Mouse (Mus musculus) small intestine, adult 2 months (tissue): Measurements from ENCODE around the gene As3mt. TPM values are rescaled to one million over a fixed set of nuclear protein-coding genes. Genes with fewer than 3 reads are reported as not detected.
A peak's percentile ranks its signal among the peaks of the same experiment; 100 is the strongest.

Experiments used
- H3K27ac ChIP-seq: fragments of 200-500 bp; 2 replicates; pipeline ENCODE4 v1.5.1; 2012; ENCODE audit warnings: low read depth, low read length, control low read depth, inconsistent platforms; ENCODE audit not compliant: insufficient read depth
- H3K27me3 ChIP-seq: fragments of 200-500 bp; 2 replicates; pipeline ENCODE4 v1.6.1; 2012; ENCODE audit warnings: mild to moderate bottlenecking, moderate library complexity, low read length, inconsistent platforms; ENCODE audit not compliant: control insufficient read depth, insufficient read depth
- H3K36me3 ChIP-seq: fragments of 200-500 bp; 2 replicates; pipeline ENCODE4 v1.6.1; 2012; ENCODE audit warnings: mild to moderate bottlenecking, low read length, control low read depth, inconsistent platforms; ENCODE audit not compliant: control insufficient read depth, insufficient read depth
- H3K4me1 ChIP-seq: fragments of 200-500 bp; 2 replicates; pipeline ENCODE4 v1.6.1; 2012; ENCODE audit warnings: low read length, inconsistent platforms, mixed read lengths; ENCODE audit not compliant: control insufficient read depth, insufficient read depth, insufficient read length
- H3K4me3 ChIP-seq: fragments of 200-500 bp; 2 replicates; pipeline ENCODE4 v1.5.1; 2012; ENCODE audit warnings: low read depth, mild to moderate bottlenecking, control low read depth, inconsistent platforms, low read length, moderate library complexity
- CTCF ChIP-seq: fragments of 200-500 bp; IDR thresholded peaks from 2 replicates; pipeline ENCODE4 v1.5.1; 2012; ENCODE audit warnings: low read depth, mild to moderate bottlenecking, control low read depth, inconsistent platforms, low read length, moderate library complexity, mixed read lengths; ENCODE audit not compliant: insufficient replicate concordance, insufficient read length; ENCODE audit errors: extremely low read depth
- POLR2A ChIP-seq: fragments of 200-500 bp; IDR thresholded peaks from 2 replicates; pipeline ENCODE4 v1.6.1; 2012; ENCODE audit warnings: low read depth, mild to moderate bottlenecking, control low read depth, inconsistent platforms, low read length, moderate library complexity
- WGBS: fragments of 180-500 bp; shearing (Covaris S2); methylation state at CpG from one replicate; pipeline ENCODE4 v1.1.7; 2018; 5-methylcytosine and 5-hydroxymethylcytosine counted together
- polyA plus RNA-seq: library from polyadenylated mRNA; depleted of rRNA; stranded (reverse); fragments of >200 nt; gene quantifications from 2 replicates; pipeline ENCODE4 v1.2.3, GENCODE M21; 2012; rRNA removed

The As3mt gene
- 3.4 and 10.3 TPM in 2 replicates for polyA plus RNA-seq

DNA sequence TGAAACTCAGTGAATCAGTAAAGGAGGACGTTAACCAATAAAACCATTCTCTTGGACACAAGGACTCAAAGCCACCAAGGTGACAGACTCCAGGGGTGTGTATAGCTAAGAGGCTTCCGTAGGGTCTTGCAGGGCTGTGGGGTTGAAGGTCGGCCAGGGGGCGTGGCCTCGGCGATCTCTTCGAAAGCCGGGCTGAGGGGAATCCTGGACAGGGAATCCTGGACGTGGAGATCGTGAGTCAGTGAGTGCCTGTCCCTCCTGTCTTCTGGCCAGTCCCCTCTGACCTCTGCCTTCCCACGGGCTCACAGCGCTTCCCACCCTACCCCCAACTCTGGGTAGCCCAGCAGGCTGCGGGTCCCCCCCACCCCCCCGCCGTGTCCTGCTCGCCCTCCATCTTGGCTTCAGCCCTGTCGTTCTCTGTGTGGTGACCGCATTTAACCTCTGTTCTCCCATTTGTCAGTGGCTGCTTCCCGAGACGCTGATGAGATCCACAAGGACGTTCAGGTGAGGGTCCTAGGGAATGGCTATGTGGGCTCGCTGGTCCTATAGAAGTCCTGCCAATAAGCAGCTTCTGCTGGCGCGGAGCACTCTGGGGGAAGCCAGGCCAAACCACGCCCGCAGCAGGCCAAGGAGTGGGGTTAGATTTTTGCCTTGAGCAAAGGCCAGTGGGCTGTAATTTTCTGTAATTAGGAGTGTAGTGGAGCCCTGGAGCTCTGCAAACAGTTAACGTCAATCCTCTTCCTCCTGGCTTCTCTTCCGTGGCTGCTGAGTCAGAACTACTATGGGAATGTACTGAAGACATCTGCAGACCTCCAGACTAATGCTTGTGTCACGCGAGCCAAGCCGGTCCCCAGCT lies at the start of gene As3mt:
Gene As3mt (plus strand): TSS at position 163 of the 856 bp plus-strand sequence.
- Histone ChIP-seq H3K4me3 (peak within 1 kb of the TSS; percentile 74), H3K27ac (peak within 1 kb of the TSS; percentile 63), H3K27me3 (no peaks in the 10 kb centered on the region), H3K4me1 (peaks cover 10% of the 10 kb centered on the region; the same call in 1 of the 2 replicates), H3K36me3 (peaks cover 7% of the 10 kb centered on the region)
- WGBS: 4% methylated on average over 31 of the region's 31 CpGs
- TF ChIP-seq POLR2A: no peak
- no peak for TF ChIP-seq CTCF

GRCm38 (mm10) chr19:46658348-46658747 lies 48.9 kb upstream of the As3mt start:
- peaks cover 6% of the 10 kb centered on the region; the same call in 1 of the 2 replicates for H3K4me1 ChIP-seq
- no peak for TF ChIP-seq POLR2A
- no peak for TF ChIP-seq CTCF
- H3K27me3 ChIP-seq: no peaks in the 10 kb centered on the region
- H3K4me3 ChIP-seq: no peak overlapping the region
- H3K27ac ChIP-seq: no peak overlapping the region
- H3K36me3 ChIP-seq: peaks cover 35% of the 10 kb centered on the region
- 88% methylated on average over 7 of the region's 7 CpGs for WGBS

DNA sequence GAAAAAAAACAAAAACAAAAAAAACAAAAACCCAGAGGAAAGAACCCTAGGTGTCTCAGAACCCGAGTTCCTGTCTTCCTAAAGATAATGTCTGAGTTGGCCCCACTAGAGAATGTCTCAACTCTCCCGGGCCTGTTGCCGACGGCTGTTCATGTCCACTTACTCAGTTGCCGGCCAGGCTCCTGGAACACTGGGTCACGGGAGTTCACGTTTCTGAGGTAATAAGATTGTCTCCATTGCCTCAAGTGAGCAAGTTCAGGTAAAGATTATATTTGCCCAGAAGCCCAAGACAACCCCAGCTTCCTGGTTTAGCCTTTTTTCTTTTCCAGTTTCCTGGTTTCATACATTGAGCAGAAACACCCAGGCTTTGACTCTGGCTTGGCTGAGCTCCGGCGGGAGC lies 48.4 kb upstream of the As3mt start:
- peaks cover 6% of the 10 kb centered on the region; the same call in 1 of the 2 replicates for H3K4me1 ChIP-seq
- H3K27me3 ChIP-seq: no peaks in the 10 kb centered on the region
- H3K36me3 ChIP-seq: peaks cover 30% of the 10 kb centered on the region
- 23% methylated on average over 9 of the region's 9 CpGs for WGBS
- no peak overlapping the region for H3K4me3 ChIP-seq
- TF ChIP-seq CTCF: no peak
- TF ChIP-seq POLR2A: no peak
- H3K27ac ChIP-seq: no peak overlapping the region

DNA sequence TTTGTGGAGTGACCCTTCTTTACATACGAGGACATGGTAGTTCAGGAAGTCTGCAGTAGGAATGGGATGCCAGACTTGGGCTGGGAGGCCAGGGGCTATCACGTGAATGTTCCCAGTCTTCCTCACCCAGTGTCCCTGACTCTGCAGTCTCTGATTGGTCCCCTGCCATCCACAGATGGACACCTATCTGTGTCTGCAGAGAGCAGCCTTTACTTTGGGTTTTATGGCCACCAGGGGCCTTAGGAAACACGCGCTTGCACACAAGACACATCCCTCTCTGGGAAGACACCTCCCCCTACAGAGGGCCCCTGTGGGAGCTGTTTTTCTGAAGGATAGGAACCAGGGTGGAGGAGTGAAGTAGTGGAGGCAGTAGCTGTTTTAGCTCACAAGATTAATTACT lies 45.7 kb upstream of the As3mt start:
- TF ChIP-seq POLR2A: no peak
- no peak for TF ChIP-seq CTCF
- Histone ChIP-seq H3K27ac (no peak overlapping the region), H3K4me1 (peaks cover 6% of the 10 kb centered on the region; the same call in 1 of the 2 replicates), H3K27me3 (no peaks in the 10 kb centered on the region), H3K4me3 (no peak overlapping the region), H3K36me3 (peaks cover 6% of the 10 kb centered on the region; the same call in 1 of the 2 replicates)
- WGBS: 58% methylated on average over 4 of the region's 4 CpGs

DNA sequence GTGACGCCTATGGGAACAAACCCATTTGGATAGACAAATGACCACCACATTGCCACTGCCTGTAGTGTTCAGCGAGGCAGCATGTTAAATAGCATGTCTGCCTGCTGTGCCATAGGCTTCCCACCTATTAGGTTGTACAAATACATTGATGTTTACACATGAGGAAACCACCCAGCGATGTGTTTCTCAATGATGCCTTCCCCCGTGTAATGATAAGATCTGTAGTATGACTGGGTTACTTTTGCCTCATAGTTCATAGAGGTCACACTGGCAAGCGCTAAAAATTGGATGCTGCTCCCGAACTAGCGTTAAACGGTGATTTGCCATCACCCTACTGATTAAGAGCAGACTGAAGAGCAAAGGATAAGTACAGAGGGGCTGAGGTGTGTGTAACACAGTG lies 45.0 kb upstream of the As3mt start:
- no peak overlapping the region for H3K27ac ChIP-seq
- peaks cover 6% of the 10 kb centered on the region; the same call in 1 of the 2 replicates for H3K4me1 ChIP-seq
- 55% methylated on average over 8 of the region's 8 CpGs for WGBS
- no peak for TF ChIP-seq CTCF
- no peaks in the 10 kb centered on the region for H3K36me3 ChIP-seq
- no peak overlapping the region for H3K4me3 ChIP-seq
- H3K27me3 ChIP-seq: no peaks in the 10 kb centered on the region

DNA sequence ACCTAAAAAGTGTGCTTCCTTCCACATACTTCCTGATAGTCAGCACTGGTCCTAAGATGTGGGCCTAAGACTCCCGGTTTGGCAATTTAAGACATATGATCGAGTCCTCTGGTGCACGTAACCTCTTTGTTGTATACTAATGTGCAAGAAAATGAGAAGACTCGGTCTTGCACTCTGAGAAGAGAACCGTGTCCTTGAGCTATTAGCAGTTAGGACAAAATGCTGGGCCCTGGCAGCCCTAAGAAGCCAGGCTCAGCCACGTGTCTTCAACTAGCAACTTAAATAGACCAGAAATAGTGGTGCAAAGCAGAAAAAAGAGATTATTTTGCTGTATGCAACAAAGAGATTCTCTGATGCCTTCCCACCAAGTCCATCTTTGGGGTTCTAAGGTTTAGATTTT lies 44.5 kb upstream of the As3mt start:
- Histone ChIP-seq H3K27ac (no peak overlapping the region), H3K27me3 (no peaks in the 10 kb centered on the region), H3K4me3 (no peak overlapping the region), H3K4me1 (peaks cover 6% of the 10 kb centered on the region; the same call in 1 of the 2 replicates), H3K36me3 (no peaks in the 10 kb centered on the region)
- no peak for TF ChIP-seq POLR2A
- TF ChIP-seq CTCF: no peak
- WGBS: 83% methylated on average over 6 of the region's 6 CpGs

GRCm38 (mm10) chr19:46665474-46665873 lies 41.8 kb upstream of the As3mt start:
- TF ChIP-seq CTCF: no peak
- no peak for TF ChIP-seq POLR2A
- WGBS: 72% methylated on average over 7 of the region's 7 CpGs

More at GRCm38 (mm10) chr19:46665474-46665873, 41.8 kb upstream of the As3mt start:
- no peaks in the 10 kb centered on the region for H3K27me3 ChIP-seq
- H3K4me3 ChIP-seq: no peak overlapping the region
- no peaks in the 10 kb centered on the region for H3K36me3 ChIP-seq
- no peaks in the 10 kb centered on the region; the same call in 1 of the 2 replicates for H3K4me1 ChIP-seq
- no peak overlapping the region for H3K27ac ChIP-seq
